Mouse (Mus musculus): Measurements from ENCODE around the gene Rft1. TPM values are rescaled to one million over a fixed set of nuclear protein-coding genes. Genes with fewer than 3 reads are reported as not detected.

Gene Rft1
- polyA plus RNA-seq, 1 experiment, result 18.1 TPM

DNA sequence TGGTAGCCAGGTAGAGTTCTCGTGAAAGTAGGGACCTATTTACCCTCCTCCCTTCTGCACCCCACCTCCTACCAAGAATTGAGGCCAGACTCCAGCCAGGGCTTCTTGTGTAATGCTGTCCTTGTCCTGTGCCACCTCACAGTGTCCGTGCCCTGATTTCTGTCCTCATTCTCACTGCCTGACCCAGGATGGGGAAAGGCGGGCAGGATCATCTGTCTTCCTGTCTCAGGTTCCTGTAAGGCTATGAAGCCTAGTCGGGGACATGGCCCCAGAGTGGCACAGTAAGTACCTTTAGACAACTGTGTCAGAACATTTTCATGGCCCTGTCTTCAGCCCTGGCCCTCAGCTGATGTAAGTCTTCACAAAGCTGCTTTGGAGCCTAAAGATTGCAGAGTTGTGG, 15.5 kb upstream of the Rft1 start:
- H3K4me1 ChIP-seq (ENCODE audit: control insufficient read depth, insufficient read depth, low read length), result no peaks in the 10 kb centered on the region
- no peak overlapping the region for H3K4me3 ChIP-seq (ENCODE audit: low read depth, low read length)
- no peak overlapping the region for H3K9ac ChIP-seq (ENCODE audit: low read depth, poor library complexity, severe bottlenecking)
- TF ChIP-seq EP300 (IDR thresholded peaks at IDR 0.05; ENCODE audit: insufficient read depth, low read depth, low read length) (no peak), POLR2A (IDR thresholded peaks at IDR 0.05; ENCODE audit: insufficient read depth, low read length) (no peak), CTCF (IDR thresholded peaks at IDR 0.05; ENCODE audit: low read depth, low read length) (no peak)
- H3K36me3 ChIP-seq (ENCODE audit: control insufficient read depth, insufficient read depth, low read length, poor library complexity, severe bottlenecking), result no peaks in the 10 kb centered on the region
- H3K27ac ChIP-seq (ENCODE audit: insufficient read depth, low read length), result no peak overlapping the region
- H3K27me3 ChIP-seq (ENCODE audit: control insufficient read depth, insufficient read depth, low read length, poor library complexity, severe bottlenecking), result no peaks in the 10 kb centered on the region
- H3K9me3 ChIP-seq (replicated peaks; ENCODE audit: control insufficient read depth, insufficient read depth, low read length, poor library complexity, severe bottlenecking), result no peaks in the 10 kb centered on the region

DNA sequence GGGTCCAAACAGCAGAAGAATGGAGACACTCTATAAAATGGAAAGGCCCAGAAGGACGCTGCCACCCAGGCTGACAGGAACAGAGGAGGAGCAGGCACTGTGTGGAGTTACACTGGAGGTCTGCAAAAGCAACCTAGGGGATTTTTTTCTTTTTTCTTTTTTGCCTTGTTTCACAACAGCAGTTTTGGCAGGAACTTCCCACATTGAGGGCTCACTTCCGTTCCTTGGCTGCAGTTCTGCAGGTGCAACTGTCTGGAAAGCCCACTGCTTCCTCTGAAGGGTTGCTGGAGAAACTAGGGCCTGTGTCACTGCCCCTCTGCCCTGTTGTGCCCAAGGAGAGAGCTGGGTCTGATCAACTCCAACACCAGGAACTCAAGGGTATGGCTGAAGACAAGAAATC, 12.4 kb upstream of the Rft1 start:
- Histone ChIP-seq H3K4me1 (ENCODE audit: control insufficient read depth, insufficient read depth, low read length) (no peaks in the 10 kb centered on the region), H3K36me3 (ENCODE audit: control insufficient read depth, insufficient read depth, low read length, poor library complexity, severe bottlenecking) (no peaks in the 10 kb centered on the region), H3K27ac (ENCODE audit: insufficient read depth, low read length) (no peak overlapping the region), H3K4me3 (ENCODE audit: low read depth, low read length) (no peak overlapping the region), H3K9me3 (replicated peaks; ENCODE audit: control insufficient read depth, insufficient read depth, low read length, poor library complexity, severe bottlenecking) (no peaks in the 10 kb centered on the region), H3K27me3 (ENCODE audit: control insufficient read depth, insufficient read depth, low read length, poor library complexity, severe bottlenecking) (no peaks in the 10 kb centered on the region), H3K9ac (ENCODE audit: low read depth, poor library complexity, severe bottlenecking) (no peak overlapping the region)
- TF ChIP-seq CTCF (IDR thresholded peaks at IDR 0.05; ENCODE audit: low read depth, low read length), result no peak
- no peak for TF ChIP-seq POLR2A (IDR thresholded peaks at IDR 0.05; ENCODE audit: insufficient read depth, low read length)
- TF ChIP-seq EP300 (IDR thresholded peaks at IDR 0.05; ENCODE audit: insufficient read depth, low read depth, low read length), result no peak

DNA sequence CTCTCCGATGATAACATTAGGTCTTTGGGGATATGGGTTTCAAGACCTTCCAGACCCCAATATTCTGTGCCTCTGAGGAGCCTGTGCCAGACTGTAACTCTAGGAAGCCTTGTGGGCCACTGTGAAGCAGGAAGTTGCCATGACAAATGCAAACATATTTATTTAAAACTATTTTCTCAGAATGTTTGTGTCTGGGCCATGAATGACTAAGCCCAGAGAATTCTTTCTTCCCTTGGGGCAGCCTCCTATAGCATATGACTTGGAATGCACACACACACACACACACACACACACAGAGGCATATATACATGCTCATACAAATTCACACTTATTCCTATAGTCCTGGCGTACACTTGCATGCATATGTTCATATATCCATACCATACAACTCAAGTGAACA, 10.1 kb upstream of the Rft1 start:
- no peak overlapping the region for H3K9ac ChIP-seq (ENCODE audit: low read depth, poor library complexity, severe bottlenecking)
- no peaks in the 10 kb centered on the region for H3K9me3 ChIP-seq (replicated peaks; ENCODE audit: control insufficient read depth, insufficient read depth, low read length, poor library complexity, severe bottlenecking)
- H3K4me1 ChIP-seq (ENCODE audit: control insufficient read depth, insufficient read depth, low read length), result no peaks in the 10 kb centered on the region
- H3K27ac ChIP-seq (ENCODE audit: insufficient read depth, low read length), result no peak overlapping the region
- H3K36me3 ChIP-seq (ENCODE audit: control insufficient read depth, insufficient read depth, low read length, poor library complexity, severe bottlenecking), result no peaks in the 10 kb centered on the region
- no peak overlapping the region for H3K4me3 ChIP-seq (ENCODE audit: low read depth, low read length)
- H3K27me3 ChIP-seq (ENCODE audit: control insufficient read depth, insufficient read depth, low read length, poor library complexity, severe bottlenecking), result no peaks in the 10 kb centered on the region
- TF ChIP-seq EP300 (IDR thresholded peaks at IDR 0.05; ENCODE audit: insufficient read depth, low read depth, low read length) (no peak), POLR2A (IDR thresholded peaks at IDR 0.05; ENCODE audit: insufficient read depth, low read length) (no peak), CTCF (IDR thresholded peaks at IDR 0.05; ENCODE audit: low read depth, low read length) (no peak)

DNA sequence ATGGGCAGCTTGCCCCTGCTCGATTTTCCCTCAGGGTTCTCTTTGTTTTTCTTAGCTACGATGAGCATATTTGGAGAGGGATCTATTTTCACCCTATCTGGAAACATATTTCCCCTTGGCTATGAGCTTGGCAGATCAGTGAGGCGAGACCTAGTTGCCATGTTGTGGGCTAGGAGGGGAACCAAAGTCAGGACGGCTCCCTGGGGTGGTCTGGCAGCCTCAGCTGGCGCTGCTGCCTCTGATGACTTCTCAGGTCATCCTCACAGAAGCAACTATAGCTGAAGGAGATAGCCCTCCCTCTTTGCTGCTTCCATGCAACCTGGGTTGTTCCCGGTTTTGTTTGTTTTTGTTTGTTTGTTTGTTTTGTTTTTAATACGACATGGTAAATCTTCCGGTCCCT, 9.1 kb upstream of the Rft1 start:
- Histone ChIP-seq H3K9ac (ENCODE audit: low read depth, poor library complexity, severe bottlenecking) (no peak overlapping the region), H3K9me3 (replicated peaks; ENCODE audit: control insufficient read depth, insufficient read depth, low read length, poor library complexity, severe bottlenecking) (no peaks in the 10 kb centered on the region), H3K4me1 (ENCODE audit: control insufficient read depth, insufficient read depth, low read length) (no peaks in the 10 kb centered on the region), H3K27ac (ENCODE audit: insufficient read depth, low read length) (no peak overlapping the region), H3K36me3 (ENCODE audit: control insufficient read depth, insufficient read depth, low read length, poor library complexity, severe bottlenecking) (no peaks in the 10 kb centered on the region), H3K27me3 (ENCODE audit: control insufficient read depth, insufficient read depth, low read length, poor library complexity, severe bottlenecking) (no peaks in the 10 kb centered on the region), H3K4me3 (ENCODE audit: low read depth, low read length) (no peak overlapping the region)
- TF ChIP-seq POLR2A (IDR thresholded peaks at IDR 0.05; ENCODE audit: insufficient read depth, low read length), result no peak
- TF ChIP-seq EP300 (IDR thresholded peaks at IDR 0.05; ENCODE audit: insufficient read depth, low read depth, low read length), result no peak
- no peak for TF ChIP-seq CTCF (IDR thresholded peaks at IDR 0.05; ENCODE audit: low read depth, low read length)

DNA sequence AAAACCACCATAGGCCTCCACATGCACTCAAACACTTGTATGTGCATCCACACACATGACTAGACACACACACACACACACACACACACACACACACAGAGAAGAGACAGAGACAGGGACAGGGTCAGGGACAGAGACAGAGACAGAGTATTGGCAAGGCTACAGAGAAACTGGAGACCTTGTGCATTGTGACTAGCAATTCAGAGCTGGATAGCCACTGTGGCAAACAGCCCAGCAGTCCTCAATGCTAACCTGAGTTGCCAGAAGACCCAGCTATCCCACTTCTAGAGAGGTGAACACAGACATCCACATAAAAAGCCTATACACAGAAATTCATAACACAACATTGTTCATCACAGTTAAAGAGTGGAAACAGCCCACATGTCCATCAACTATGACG, 7.7 kb upstream of the Rft1 start:
- Histone ChIP-seq H3K9ac (ENCODE audit: low read depth, poor library complexity, severe bottlenecking) (no peak overlapping the region), H3K27me3 (ENCODE audit: control insufficient read depth, insufficient read depth, low read length, poor library complexity, severe bottlenecking) (no peaks in the 10 kb centered on the region), H3K4me3 (ENCODE audit: low read depth, low read length) (no peak overlapping the region), H3K27ac (ENCODE audit: insufficient read depth, low read length) (no peak overlapping the region), H3K9me3 (replicated peaks; ENCODE audit: control insufficient read depth, insufficient read depth, low read length, poor library complexity, severe bottlenecking) (no peaks in the 10 kb centered on the region), H3K36me3 (ENCODE audit: control insufficient read depth, insufficient read depth, low read length, poor library complexity, severe bottlenecking) (no peaks in the 10 kb centered on the region), H3K4me1 (ENCODE audit: control insufficient read depth, insufficient read depth, low read length) (no peaks in the 10 kb centered on the region)
- no peak for TF ChIP-seq EP300 (IDR thresholded peaks at IDR 0.05; ENCODE audit: insufficient read depth, low read depth, low read length)

DNA sequence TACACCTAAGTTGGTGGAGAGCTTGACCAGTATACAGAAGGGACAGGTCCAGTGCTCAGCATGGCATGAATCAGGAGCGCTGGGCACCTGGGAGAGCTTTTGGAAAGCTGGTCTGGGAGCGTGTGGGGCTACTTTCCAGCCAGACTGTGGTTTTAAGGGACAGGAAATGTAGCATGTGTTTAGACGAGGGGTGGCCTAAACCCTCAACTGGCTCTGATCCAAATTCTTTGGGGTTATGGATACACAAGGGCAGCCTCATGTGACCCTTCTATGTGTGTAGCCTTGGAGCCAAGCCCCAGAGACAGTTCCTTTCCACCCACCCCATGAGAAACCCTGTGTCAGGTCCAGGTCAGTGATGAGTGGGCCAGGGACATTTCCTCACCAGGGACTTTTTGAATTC, 5.7 kb upstream of the Rft1 start:
- H3K27ac ChIP-seq (ENCODE audit: insufficient read depth, low read length), result no peak overlapping the region
- H3K9me3 ChIP-seq (replicated peaks; ENCODE audit: control insufficient read depth, insufficient read depth, low read length, poor library complexity, severe bottlenecking), result no peaks in the 10 kb centered on the region
- no peak overlapping the region for H3K9ac ChIP-seq (ENCODE audit: low read depth, poor library complexity, severe bottlenecking)
- TF ChIP-seq EP300 (IDR thresholded peaks at IDR 0.05; ENCODE audit: insufficient read depth, low read depth, low read length) (no peak), CTCF (IDR thresholded peaks at IDR 0.05; ENCODE audit: low read depth, low read length) (no peak), POLR2A (IDR thresholded peaks at IDR 0.05; ENCODE audit: insufficient read depth, low read length) (no peak)
- H3K36me3 ChIP-seq (ENCODE audit: control insufficient read depth, insufficient read depth, low read length, poor library complexity, severe bottlenecking), result no peaks in the 10 kb centered on the region
- H3K4me1 ChIP-seq (ENCODE audit: control insufficient read depth, insufficient read depth, low read length), result no peaks in the 10 kb centered on the region
- H3K27me3 ChIP-seq (ENCODE audit: control insufficient read depth, insufficient read depth, low read length, poor library complexity, severe bottlenecking), result no peaks in the 10 kb centered on the region
- no peak overlapping the region for H3K4me3 ChIP-seq (ENCODE audit: low read depth, low read length)

Data from ES-Bruce4 (cell line).